Mouse (Mus musculus) macrophage (primary cell): ENCODE data around the gene Gbgt1. TPM values are rescaled to one million over a fixed set of nuclear protein-coding genes. Genes with fewer than 3 reads are reported as not detected.

Source experiments
- H3K27ac ChIP-seq: fragments of 350-480 bp; formaldehyde crosslinking; 2 replicates; pipeline ENCODE4 v1.9.0; 2021
- H3K36me3 ChIP-seq: fragments of 350-480 bp; formaldehyde crosslinking; 2 replicates; pipeline ENCODE4 v1.9.0; 2021; ENCODE audit errors: inconsistent target
- H3K4me3 ChIP-seq: fragments of 350-480 bp; formaldehyde crosslinking; 2 replicates; pipeline ENCODE4 v1.9.0; 2021; ENCODE audit errors: inconsistent target
- H3K79me2 ChIP-seq: fragments of 350-480 bp; formaldehyde crosslinking; 2 replicates; pipeline ENCODE4 v1.9.0; 2021; ENCODE audit errors: inconsistent target
- WGBS: methylation state at CpG from one replicate; pipeline ENCODE4 v1.1.7; 2026; ENCODE audit warnings: inconsistent platforms; ENCODE audit not compliant: missing documents; 5-methylcytosine and 5-hydroxymethylcytosine counted together
- polyA plus RNA-seq: library from polyadenylated mRNA; stranded (reverse); fragments of 250-400 nt; gene quantifications from 3 replicates; pipeline ENCODE4 v1.2.4, GENCODE M21; 2018; ENCODE audit warnings: inconsistent platforms

The Gbgt1 gene
- polyA plus RNA-seq, 1 experiment from 2014 or later, result 10.7 TPM

- 3% methylated on average over 2 of the region's 2 CpGs for WGBS
- Histone ChIP-seq H3K27ac (peak overlapping the region; percentile 94), H3K79me2 (peaks cover 36% of the 10 kb centered on the region; the same call in 1 of the 2 replicates), H3K36me3 (peaks cover 31% of the 10 kb centered on the region; the same call in 1 of the 2 replicates), H3K4me3 (no peak overlapping the region)
Observed at GRCm38 (mm10) chr2:28539949-28540348, 43.3 kb downstream of the Gbgt1 start.

GRCm38 (mm10) chr2:28540587-28541227, 44.0 kb downstream of the Gbgt1 start:
- H3K36me3 ChIP-seq, result peaks cover 38% of the 10 kb centered on the region; the same call in 1 of the 2 replicates
- H3K79me2 ChIP-seq, result peaks cover 29% of the 10 kb centered on the region; the same call in 1 of the 2 replicates
- H3K4me3 ChIP-seq, result no peak overlapping the region
- 81% methylated on average over 8 of the region's 8 CpGs for WGBS
- H3K27ac ChIP-seq, result peak overlapping the region; percentile 94

GRCm38 (mm10) chr2:28543894-28544293, 47.2 kb downstream of the Gbgt1 start:
- 94% methylated on average over 8 of the region's 8 CpGs for WGBS
- peaks cover 44% of the 10 kb centered on the region; the same call in 1 of the 2 replicates for H3K36me3 ChIP-seq
- no peak overlapping the region for H3K27ac ChIP-seq
- no peaks in the 10 kb centered on the region; the same call in 1 of the 2 replicates for H3K79me2 ChIP-seq
- H3K4me3 ChIP-seq, result no peak overlapping the region

GRCm38 (mm10) chr2:28545976-28546375, 49.3 kb downstream of the Gbgt1 start:
- Histone ChIP-seq H3K4me3 (no peak overlapping the region), H3K79me2 (no peaks in the 10 kb centered on the region), H3K36me3 (peaks cover 65% of the 10 kb centered on the region), H3K27ac (no peak overlapping the region)

- WGBS, result 92% methylated on average over 6 of the region's 6 CpGs
- peaks cover 70% of the 10 kb centered on the region for H3K36me3 ChIP-seq
Observed at GRCm38 (mm10) chr2:28546560-28546959, 49.9 kb downstream of the Gbgt1 start.

GRCm38 (mm10) chr2:28547237-28548172, 50.8 kb downstream of the Gbgt1 start:
- WGBS, result 59% methylated on average over 11 of the region's 11 CpGs
- no peak overlapping the region for H3K4me3 ChIP-seq
- H3K36me3 ChIP-seq, result peaks cover 73% of the 10 kb centered on the region
- H3K27ac ChIP-seq, result no peak overlapping the region
- no peaks in the 10 kb centered on the region for H3K79me2 ChIP-seq

More at GRCm38 (mm10) chr2:28546560-28546959, 49.9 kb downstream of the Gbgt1 start:
- no peak overlapping the region for H3K4me3 ChIP-seq
- H3K27ac ChIP-seq, result no peak overlapping the region
- H3K79me2 ChIP-seq, result no peaks in the 10 kb centered on the region

GRCm38 (mm10) chr2:28549157-28549556, 52.5 kb downstream of the Gbgt1 start:
- H3K79me2 ChIP-seq, result no peaks in the 10 kb centered on the region
- 98% methylated on average over 13 of the region's 13 CpGs for WGBS
- peaks cover 65% of the 10 kb centered on the region for H3K36me3 ChIP-seq
- H3K4me3 ChIP-seq, result no peak overlapping the region
- no peak overlapping the region for H3K27ac ChIP-seq

- peaks cover 50% of the 10 kb centered on the region for H3K36me3 ChIP-seq
- WGBS, result 98% methylated on average over 5 of the region's 5 CpGs
- H3K4me3 ChIP-seq, result no peak overlapping the region
- no peaks in the 10 kb centered on the region for H3K79me2 ChIP-seq
- H3K27ac ChIP-seq, result no peak overlapping the region
Observed at GRCm38 (mm10) chr2:28552301-28552700, 55.6 kb downstream of the Gbgt1 start.

Other genes starting within 250 kb of the Gbgt1 start
- gene Ppp1r26, start 50.1 kb upstream of the Gbgt1 start, polyA plus RNA-seq, result 0.14 to 0.25 TPM (median 0.14 TPM) in 3 replicates
- gene 1700007K13Rik, start 30.6 kb upstream of the Gbgt1 start, polyA plus RNA-seq, result not detected in 3 replicates
- gene Mrps2, start 28.8 kb upstream of the Gbgt1 start, polyA plus RNA-seq, result 21.3 to 32.9 TPM (median 31.3 TPM) in 3 replicates
- gene Gm10134, start 9.2 kb downstream of the Gbgt1 start, polyA plus RNA-seq, result 4.6 to 7.7 TPM (median 6.7 TPM) in 3 replicates
- gene Ralgds, start 16.2 kb downstream of the Gbgt1 start, polyA plus RNA-seq, result 13.9 to 47.0 TPM (median 37.1 TPM) in 3 replicates
- gene Cel, start 66.5 kb downstream of the Gbgt1 start, polyA plus RNA-seq, result not detected in 3 replicates
- gene Gtf3c5, start 86.9 kb downstream of the Gbgt1 start, polyA plus RNA-seq, result 10.4 to 14.6 TPM (median 10.5 TPM) in 3 replicates
- gene Gfi1b, start 125.1 kb downstream of the Gbgt1 start, polyA plus RNA-seq, result 0.10 TPM in 1 of 3 replicates, not detected in the others
- 11.4 to 16.4 TPM (median 15.1 TPM) in 3 replicates for gene Tsc1, start 144.3 kb downstream of the Gbgt1 start, polyA plus RNA-seq
- 11.7 to 25.3 TPM (median 13.8 TPM) in 3 replicates for gene Spaca9, start 202.8 kb downstream of the Gbgt1 start, polyA plus RNA-seq
- gene Ak8, start 203.3 kb downstream of the Gbgt1 start, polyA plus RNA-seq, result 5.3 to 14.5 TPM (median 9.7 TPM) in 3 replicates